Mouse (Mus musculus): ENCODE results near the gene Car10. TPM values are rescaled to one million over a fixed set of nuclear protein-coding genes. Genes with fewer than 3 reads are reported as not detected.

The Car10 gene
- polyA plus RNA-seq, 1 experiment from 2014 or later, result 4.9 TPM

GRCm38 (mm10) chr11:93643006-93643405 lies 545.2 kb downstream of the Car10 start:
- no peaks in the 10 kb centered on the region for H3K27me3 ChIP-seq (ENCODE audit: insufficient read depth, poor library complexity, severe bottlenecking)
- H3K4me3 ChIP-seq, result no peak overlapping the region
- no peaks in the 10 kb centered on the region for H3K9me3 ChIP-seq
- 88% methylated on average over 4 of the region's 4 CpGs for WGBS
- H3K4me1 ChIP-seq (replicated peaks), result peaks cover 7% of the 10 kb centered on the region
- H3K27ac ChIP-seq, result no peak overlapping the region
- H3K36me3 ChIP-seq, result no peaks in the 10 kb centered on the region
- DNase-seq (ENCODE audit: low spot score), result no peak

GRCm38 (mm10) chr11:93643436-93643835 lies 545.6 kb downstream of the Car10 start:
- Histone ChIP-seq H3K27ac (no peak overlapping the region), H3K36me3 (no peaks in the 10 kb centered on the region), H3K4me3 (no peak overlapping the region), H3K4me1 (replicated peaks) (peaks cover 7% of the 10 kb centered on the region), H3K9me3 (no peaks in the 10 kb centered on the region), H3K27me3 (ENCODE audit: insufficient read depth, poor library complexity, severe bottlenecking) (no peaks in the 10 kb centered on the region)
- no peak for DNase-seq (ENCODE audit: low spot score)
- 92% methylated on average over 9 of the region's 9 CpGs for WGBS

GRCm38 (mm10) chr11:93646216-93646615 lies 548.4 kb downstream of the Car10 start:
- peaks cover 1% of the 10 kb centered on the region for H3K4me1 ChIP-seq (replicated peaks)
- no peaks in the 10 kb centered on the region for H3K9me3 ChIP-seq
- no peaks in the 10 kb centered on the region for H3K27me3 ChIP-seq (ENCODE audit: insufficient read depth, poor library complexity, severe bottlenecking)
- no peak for DNase-seq (ENCODE audit: low spot score)
- H3K27ac ChIP-seq, result no peak overlapping the region
- no peak overlapping the region for H3K4me3 ChIP-seq
- WGBS, result 94% methylated on average over 3 of the region's 3 CpGs
- H3K36me3 ChIP-seq, result no peaks in the 10 kb centered on the region

Data from hindbrain, embryonic 10.5 days (tissue).